Mouse (Mus musculus) liver, embryonic 16.5 days (tissue): ENCODE data around the gene Prh1. TPM values are rescaled to one million over a fixed set of nuclear protein-coding genes. Genes with fewer than 3 reads are reported as not detected.
"Not testable (repeated sequence)": the region's sequence is repeated elsewhere in the genome, so short reads cannot be mapped to it uniquely, and the experiment has no call there.

Experiments
- ATAC-seq: fragments of 200-750 bp; cut with Nextera tagmentation; 2 replicates; pipeline ENCODE4 v1.8.0; 2017; ENCODE audit warnings: low read depth, mild to moderate bottlenecking, moderate number of reproducible peaks, moderate library complexity
- H3K27ac ChIP-seq: fragments of 300-500 bp; sonication (generic); 2 replicates; pipeline ENCODE4 v1.5.1; 2014; ENCODE audit warnings: mild to moderate bottlenecking, low read length
- H3K27me3 ChIP-seq: fragments of 300-500 bp; sonication (generic); 2 replicates; pipeline ENCODE4 v1.6.1; 2014; ENCODE audit warnings: low read depth, low read length, mixed read lengths; ENCODE audit not compliant: control insufficient read depth, insufficient read depth
- H3K36me3 ChIP-seq: fragments of 300-500 bp; sonication (generic); 2 replicates; pipeline ENCODE4 v1.6.1; 2014; ENCODE audit warnings: mild to moderate bottlenecking; ENCODE audit not compliant: control insufficient read depth, insufficient read depth
- H3K4me1 ChIP-seq: fragments of 300-500 bp; sonication (generic); 2 replicates; pipeline ENCODE4 v1.6.1; 2014; ENCODE audit warnings: low read depth, low read length, mixed read lengths; ENCODE audit not compliant: control insufficient read depth
- H3K4me2 ChIP-seq: fragments of 300-500 bp; sonication (generic); 2 replicates; pipeline ENCODE4 v1.6.1; 2014; ENCODE audit warnings: low read depth, low read length, mixed read lengths
- H3K4me3 ChIP-seq: fragments of 300-500 bp; sonication (generic); 2 replicates; pipeline ENCODE4 v1.5.1; 2014; ENCODE audit warnings: low read depth, mild to moderate bottlenecking, low read length
- H3K9ac ChIP-seq: fragments of 300-500 bp; sonication (generic); 2 replicates; pipeline ENCODE4 v1.6.1; 2014; ENCODE audit warnings: low read depth, low read length
- H3K9me3 ChIP-seq: fragments of 300-500 bp; sonication (generic); replicated peaks from 2 replicates; pipeline ENCODE4 v1.6.1; 2016; ENCODE audit warnings: low read length; ENCODE audit not compliant: control insufficient read depth
- WGBS: fragments of 180-500 bp; shearing (Covaris S2); extraction: QIAGEN DNeasy Blood & Tissue Kit; methylation state at CpG from one replicate; pipeline ENCODE4 v1.1.7; 2014; ENCODE audit not compliant: insufficient replicate concordance; 5-methylcytosine and 5-hydroxymethylcytosine counted together
- polyA plus RNA-seq: library from polyadenylated mRNA; unstranded; fragments of >200 nt; fragmentation: Nextera tagmentation; extraction: Ambion mirVana; gene quantifications from 2 replicates; pipeline ENCODE4 v1.2.1, GENCODE M21; 2015

Gene Prh1
- polyA plus RNA-seq, result not detected in 2 replicates

GRCm38 (mm10) chr6:132569509-132569908, at the start of gene Prh1:
TSS of gene Prh1 (plus strand) at chr6:132569809.
- H3K27me3 ChIP-seq, H3K4me1 ChIP-seq, H3K9me3 ChIP-seq, H3K4me2 ChIP-seq, ATAC-seq, H3K27ac ChIP-seq, H3K36me3 ChIP-seq, H3K9ac ChIP-seq, H3K4me3 ChIP-seq: not testable (repeated sequence)
- WGBS, result 57% methylated on average over 1 of the region's 1 CpGs

GRCm38 (mm10) chr6:132595613-132596012, 26.0 kb downstream of the Prh1 start, which contains the start of gene Prp2:
TSS of gene Prp2 (plus strand) at chr6:132595913.
- H3K27ac ChIP-seq, H3K27me3 ChIP-seq, H3K9me3 ChIP-seq, H3K4me3 ChIP-seq, H3K4me2 ChIP-seq, H3K4me1 ChIP-seq, ATAC-seq, H3K9ac ChIP-seq, H3K36me3 ChIP-seq: not testable (repeated sequence)
- WGBS, result 41% methylated on average over 2 of the region's 2 CpGs

Other genes with a start within 250 kb of the Prh1 start
- gene Gm8882, start 205.7 kb upstream of the Prh1 start, polyA plus RNA-seq, result not detected in 2 replicates
- gene Prp2, start 26.1 kb downstream of the Prh1 start, polyA plus RNA-seq, result not detected in 2 replicates
- gene A630073D07Rik, start 81.7 kb downstream of the Prh1 start, polyA plus RNA-seq, result not detected in 2 replicates
- not detected in 2 replicates for gene Tas2r120, start 87.1 kb downstream of the Prh1 start, polyA plus RNA-seq
- not detected in 2 replicates for gene Tas2r121, start 131.2 kb downstream of the Prh1 start, polyA plus RNA-seq
- not detected in 2 replicates for gene Tas2r122, start 142.1 kb downstream of the Prh1 start, polyA plus RNA-seq
- gene Tas2r115, start 168.2 kb downstream of the Prh1 start, polyA plus RNA-seq, result not detected in 2 replicates
- gene Tas2r124, start 184.9 kb downstream of the Prh1 start, polyA plus RNA-seq, result not detected in 2 replicates
- not detected in 2 replicates for gene Tas2r102, start 192.3 kb downstream of the Prh1 start, polyA plus RNA-seq
- not detected in 2 replicates for gene Tas2r136, start 208.4 kb downstream of the Prh1 start, polyA plus RNA-seq
- not detected in 2 replicates for gene Tas2r117, start 233.0 kb downstream of the Prh1 start, polyA plus RNA-seq